Mouse (Mus musculus): ENCODE measurements at regions not wholly inside any gene's neighbourhood (a gene's known extent, or its start where the extent isn't known, plus 50 kb on each side); places are given as distances from the start of the nearest gene placed in this dataset.

- Histone ChIP-seq H3K27me3 (ENCODE audit: insufficient read depth, low read length) (no peaks in the 10 kb centered on the region), H3K27ac (ENCODE audit: low read depth) (no peak overlapping the region), H3K36me3 (replicated peaks; ENCODE audit: insufficient read depth, low read length) (no peaks in the 10 kb centered on the region), H3K4me1 (ENCODE audit: insufficient read depth) (no peaks in the 10 kb centered on the region), H3K4me3 (ENCODE audit: low read depth, low read length) (no peak overlapping the region), H3K4me2 (ENCODE audit: low read depth, low read length) (no peak overlapping the region), H3K9ac (replicated peaks) (no peak overlapping the region), H3K9me3 (ENCODE audit: low read length) (no peaks in the 10 kb centered on the region)
- no peak for TF ChIP-seq EP300 (IDR thresholded peaks at IDR 0.05; ENCODE audit: low read depth)
- TF ChIP-seq CTCF (IDR thresholded peaks at IDR 0.05; ENCODE audit: low read depth), result no peak
- DNase-seq (no peak), ATAC-seq (no peak)
- WGBS (ENCODE audit: insufficient replicate concordance), result 65% methylated on average over 5 of the region's 5 CpGs
These were observed 231.7 kb upstream of the Fam241a start for GRCm38 (mm10) chr3:128127836-128128235.

- Histone ChIP-seq H3K36me3 (replicated peaks; ENCODE audit: insufficient read depth, low read length) (no peaks in the 10 kb centered on the region), H3K9me3 (ENCODE audit: low read length) (no peaks in the 10 kb centered on the region), H3K4me2 (ENCODE audit: low read depth, low read length) (no peak overlapping the region), H3K27ac (ENCODE audit: low read depth) (no peak overlapping the region), H3K9ac (replicated peaks) (no peak overlapping the region), H3K27me3 (ENCODE audit: insufficient read depth, low read length) (no peaks in the 10 kb centered on the region), H3K4me1 (ENCODE audit: insufficient read depth) (no peaks in the 10 kb centered on the region), H3K4me3 (ENCODE audit: low read depth, low read length) (no peak overlapping the region)
- ATAC-seq, result no peak
- WGBS (ENCODE audit: insufficient replicate concordance), result 38% methylated on average over 3 of the region's 3 CpGs
- no peak for TF ChIP-seq CTCF (IDR thresholded peaks at IDR 0.05; ENCODE audit: low read depth)
- TF ChIP-seq EP300 (IDR thresholded peaks at IDR 0.05; ENCODE audit: low read depth), result no peak
- no peak for DNase-seq
These were observed 230.5 kb upstream of the Fam241a start for GRCm38 (mm10) chr3:128126664-128127063.

DNA sequence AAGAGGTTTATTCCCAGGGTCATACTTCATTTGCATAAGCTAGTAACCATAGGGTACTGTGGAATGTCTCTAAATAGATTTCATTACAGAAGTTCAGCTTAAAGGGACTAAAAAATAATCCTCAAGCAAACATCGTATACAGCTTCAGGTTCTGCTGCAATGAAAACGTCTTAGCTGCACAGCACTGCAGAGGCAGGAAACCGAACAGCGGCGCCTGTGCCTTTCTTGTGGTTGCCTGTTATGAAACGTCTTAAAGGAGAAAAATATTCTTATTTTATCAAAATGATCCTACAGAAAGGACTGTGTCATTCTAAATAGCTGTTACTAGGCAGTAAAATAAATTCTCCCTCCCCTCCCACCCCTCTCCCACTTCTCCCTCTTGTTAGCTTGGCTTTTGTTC lies 226.0 kb upstream of the Fam241a start:
- no peak overlapping the region for H3K9ac ChIP-seq (replicated peaks)
- TF ChIP-seq EP300 (IDR thresholded peaks at IDR 0.05; ENCODE audit: low read depth) (no peak), CTCF (IDR thresholded peaks at IDR 0.05; ENCODE audit: low read depth) (no peak)
- H3K4me1 ChIP-seq (ENCODE audit: insufficient read depth), result no peaks in the 10 kb centered on the region
- no peak for DNase-seq
- no peak overlapping the region for H3K4me3 ChIP-seq (ENCODE audit: low read depth, low read length)
- no peak overlapping the region for H3K27ac ChIP-seq (ENCODE audit: low read depth)
- no peak for ATAC-seq
- no peaks in the 10 kb centered on the region for H3K27me3 ChIP-seq (ENCODE audit: insufficient read depth, low read length)
- no peaks in the 10 kb centered on the region for H3K9me3 ChIP-seq (ENCODE audit: low read length)
- no peaks in the 10 kb centered on the region for H3K36me3 ChIP-seq (replicated peaks; ENCODE audit: insufficient read depth, low read length)
- H3K4me2 ChIP-seq (ENCODE audit: low read depth, low read length), result no peak overlapping the region
- WGBS (ENCODE audit: insufficient replicate concordance), result 31% methylated on average over 6 of the region's 6 CpGs

DNA sequence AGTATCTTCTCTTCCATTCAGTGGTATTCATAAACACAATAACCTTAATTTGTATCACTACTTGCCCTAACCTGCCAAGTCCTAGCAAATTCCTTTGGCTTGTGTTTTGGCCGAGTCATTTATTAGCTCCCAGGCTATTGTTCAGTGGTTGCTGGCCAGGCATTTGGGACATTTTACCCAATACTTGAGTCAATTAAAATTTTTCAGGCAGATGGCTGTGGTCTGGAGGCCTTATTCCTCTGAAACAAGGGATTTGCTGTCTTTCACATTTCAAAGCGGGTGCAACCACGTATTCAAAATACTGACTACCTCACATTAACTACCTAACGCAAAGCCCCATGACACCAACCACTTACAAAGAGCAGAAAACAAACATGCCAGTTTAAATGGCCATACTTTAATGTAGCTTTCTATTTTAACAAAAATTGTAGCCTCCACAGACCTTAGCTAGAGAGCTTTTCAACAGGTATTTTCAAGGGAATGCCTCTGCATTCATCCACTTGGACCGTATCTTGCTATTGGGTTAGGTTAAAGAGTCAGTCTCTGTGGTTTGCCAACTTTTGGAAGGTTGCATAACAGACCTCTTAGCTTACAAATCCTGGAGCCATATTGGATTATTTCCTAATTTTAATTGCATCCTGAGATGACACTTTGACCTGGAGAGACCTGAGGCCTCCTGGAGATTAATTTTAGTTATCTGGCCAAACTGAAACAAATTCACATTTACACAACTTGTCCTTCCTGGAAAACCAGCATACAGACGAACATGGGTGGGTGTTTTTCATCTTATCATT lies 224.7 kb upstream of the Fam241a start:
- no peaks in the 10 kb centered on the region for H3K27me3 ChIP-seq (ENCODE audit: insufficient read depth, low read length)
- DNase-seq, result no peak
- no peaks in the 10 kb centered on the region for H3K36me3 ChIP-seq (replicated peaks; ENCODE audit: insufficient read depth, low read length)
- no peak for ATAC-seq
- no peak overlapping the region for H3K9ac ChIP-seq (replicated peaks)
- WGBS (ENCODE audit: insufficient replicate concordance), result 77% methylated on average over 6 of the region's 6 CpGs
- no peak overlapping the region for H3K4me2 ChIP-seq (ENCODE audit: low read depth, low read length)
- TF ChIP-seq CTCF (IDR thresholded peaks at IDR 0.05; ENCODE audit: low read depth) (no peak), EP300 (IDR thresholded peaks at IDR 0.05; ENCODE audit: low read depth) (no peak)
- no peaks in the 10 kb centered on the region for H3K9me3 ChIP-seq (ENCODE audit: low read length)
- H3K27ac ChIP-seq (ENCODE audit: low read depth), result no peak overlapping the region
- H3K4me1 ChIP-seq (ENCODE audit: insufficient read depth), result no peaks in the 10 kb centered on the region
- H3K4me3 ChIP-seq (ENCODE audit: low read depth, low read length), result no peak overlapping the region

DNA sequence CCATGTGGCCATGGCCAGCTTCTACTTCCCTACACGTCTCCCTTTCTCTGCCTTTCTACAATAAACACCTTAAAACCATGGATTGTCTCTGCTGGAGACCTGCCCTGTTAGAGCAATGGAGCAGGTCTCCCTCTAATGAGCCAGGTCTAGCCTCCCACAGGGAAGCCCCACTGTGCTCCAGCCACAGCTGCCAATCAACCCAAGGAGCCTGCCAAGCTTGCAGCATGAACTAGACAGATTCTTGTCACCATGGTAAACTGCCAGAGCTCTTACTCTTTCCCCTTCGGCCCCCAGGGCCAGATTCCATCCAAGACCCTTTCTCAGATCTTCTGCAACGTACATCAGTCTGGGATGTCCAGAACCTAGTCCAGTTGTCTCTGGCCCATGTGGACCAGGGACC lies 217.1 kb upstream of the Fam241a start:
- H3K4me1 ChIP-seq (ENCODE audit: insufficient read depth), result no peaks in the 10 kb centered on the region
- no peak overlapping the region for H3K4me2 ChIP-seq (ENCODE audit: low read depth, low read length)
- H3K9ac ChIP-seq (replicated peaks), result no peak overlapping the region
- TF ChIP-seq EP300 (IDR thresholded peaks at IDR 0.05; ENCODE audit: low read depth), result no peak
- no peak for TF ChIP-seq CTCF (IDR thresholded peaks at IDR 0.05; ENCODE audit: low read depth)
- H3K27me3 ChIP-seq (ENCODE audit: insufficient read depth, low read length), result no peaks in the 10 kb centered on the region
- H3K36me3 ChIP-seq (replicated peaks; ENCODE audit: insufficient read depth, low read length), result no peaks in the 10 kb centered on the region
- 55% methylated on average over 3 of the region's 3 CpGs for WGBS (ENCODE audit: insufficient replicate concordance)
- no peak overlapping the region for H3K27ac ChIP-seq (ENCODE audit: low read depth)
- DNase-seq, result no peak
- H3K9me3 ChIP-seq (ENCODE audit: low read length), result no peaks in the 10 kb centered on the region
- no peak for ATAC-seq
- no peak overlapping the region for H3K4me3 ChIP-seq (ENCODE audit: low read depth, low read length)

DNA sequence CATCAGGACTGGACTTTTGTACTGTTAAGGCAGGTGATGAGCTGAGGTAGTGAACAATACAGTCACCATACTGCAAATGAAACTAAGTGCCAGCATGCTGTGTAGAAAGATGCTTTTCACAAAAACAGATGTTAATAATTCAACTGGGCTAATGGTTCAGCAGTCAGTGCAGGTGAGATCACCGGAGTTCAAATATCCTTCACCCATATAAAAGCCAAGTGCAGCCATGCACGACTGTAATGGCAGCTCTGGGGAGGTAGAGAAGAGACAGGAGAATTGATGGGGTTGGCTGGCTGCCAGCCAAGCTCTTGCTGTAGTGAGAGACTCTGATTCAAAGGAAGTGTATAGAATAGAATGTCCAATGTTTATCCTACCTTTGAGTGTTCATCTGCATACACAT lies 214.3 kb upstream of the Fam241a start:
- H3K4me2 ChIP-seq (ENCODE audit: low read depth, low read length), result no peak overlapping the region

More for the DNA sequence above, 214.3 kb upstream of the Fam241a start:
- Histone ChIP-seq H3K4me1 (ENCODE audit: insufficient read depth) (no peaks in the 10 kb centered on the region), H3K9me3 (ENCODE audit: low read length) (no peaks in the 10 kb centered on the region), H3K4me3 (ENCODE audit: low read depth, low read length) (no peak overlapping the region), H3K9ac (replicated peaks) (no peak overlapping the region), H3K27ac (ENCODE audit: low read depth) (no peak overlapping the region), H3K27me3 (ENCODE audit: insufficient read depth, low read length) (no peaks in the 10 kb centered on the region), H3K36me3 (replicated peaks; ENCODE audit: insufficient read depth, low read length) (no peaks in the 10 kb centered on the region)
- DNase-seq (no peak), ATAC-seq (no peak)
- TF ChIP-seq EP300 (IDR thresholded peaks at IDR 0.05; ENCODE audit: low read depth) (no peak), CTCF (IDR thresholded peaks at IDR 0.05; ENCODE audit: low read depth) (no peak)
- WGBS (ENCODE audit: insufficient replicate concordance), result 66% methylated on average over 2 of the region's 2 CpGs
